Mouse (Mus musculus): ENCODE measurements around the gene Ccdc126. TPM values are rescaled to one million over a fixed set of nuclear protein-coding genes. Genes with fewer than 3 reads are reported as not detected.

Ccdc126 gene
- polyA plus RNA-seq, 1 experiment: 11.2 TPM

DNA sequence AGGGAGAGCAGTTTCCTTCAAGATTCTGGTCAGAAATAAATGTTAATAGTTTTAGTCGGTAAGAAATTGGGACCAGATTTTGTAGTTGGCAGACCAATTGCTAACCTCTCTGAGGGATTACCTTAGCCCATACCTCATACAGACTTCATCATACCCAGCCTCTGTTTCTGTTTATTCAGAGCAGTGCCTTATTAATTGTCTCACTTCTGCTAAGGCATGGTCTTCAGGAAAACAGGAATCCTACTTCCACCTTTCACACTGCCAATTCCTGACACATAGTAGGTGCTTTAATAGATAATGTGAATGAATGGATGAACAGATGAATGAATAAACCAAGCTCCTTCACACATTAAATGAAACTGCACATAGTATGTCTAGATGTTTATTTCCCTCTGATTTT is 6.2 kb downstream of the Ccdc126 start:
- Histone ChIP-seq H3K4me3 (replicated peaks; ENCODE audit: insufficient read depth, low read depth, low read length) (no peak overlapping the region), H3K27me3 (ENCODE audit: control insufficient read depth, insufficient read depth, low read length) (no peaks in the 10 kb centered on the region), H3K27ac (ENCODE audit: insufficient read depth, low read length) (no peak overlapping the region), H3K4me1 (ENCODE audit: control insufficient read depth, insufficient read depth, low read length) (no peaks in the 10 kb centered on the region)
- no peak for DNase-seq
- 80% methylated on average over 1 of the region's 1 CpGs for WGBS
- TF ChIP-seq CTCF (IDR thresholded peaks at IDR 0.05; ENCODE audit: borderline replicate concordance, insufficient read depth, low read depth, low read length) (no peak), POLR2A (IDR thresholded peaks at IDR 0.05; ENCODE audit: borderline replicate concordance, insufficient read depth, low read length) (no peak)

DNA sequence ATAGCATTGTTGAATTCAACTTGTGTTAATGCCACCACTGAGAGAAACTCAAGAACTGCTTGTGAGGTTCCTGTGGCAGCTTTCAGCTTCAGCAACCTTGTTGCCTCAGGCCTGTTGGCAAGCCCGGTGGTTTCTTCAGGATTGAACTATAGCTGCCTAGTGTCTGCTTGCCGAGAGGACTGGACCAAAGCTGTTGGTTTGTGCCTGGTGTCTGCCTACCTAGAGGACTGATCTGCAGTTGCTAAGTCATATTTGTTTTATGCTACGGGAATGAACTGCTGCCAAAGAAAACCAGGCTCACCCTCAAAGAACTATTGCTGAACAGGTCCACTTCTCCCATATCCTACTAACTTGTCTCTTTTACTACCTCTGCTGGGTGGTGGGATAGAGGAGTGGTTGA is 7.8 kb downstream of the Ccdc126 start:
- 86% methylated on average over 3 of the region's 3 CpGs for WGBS
- TF ChIP-seq CTCF (IDR thresholded peaks at IDR 0.05; ENCODE audit: borderline replicate concordance, insufficient read depth, low read depth, low read length) (no peak), POLR2A (IDR thresholded peaks at IDR 0.05; ENCODE audit: borderline replicate concordance, insufficient read depth, low read length) (no peak)
- no peaks in the 10 kb centered on the region for H3K4me1 ChIP-seq (ENCODE audit: control insufficient read depth, insufficient read depth, low read length)
- no peaks in the 10 kb centered on the region for H3K27me3 ChIP-seq (ENCODE audit: control insufficient read depth, insufficient read depth, low read length)
- H3K27ac ChIP-seq (ENCODE audit: insufficient read depth, low read length): no peak overlapping the region
- no peak for DNase-seq
- H3K4me3 ChIP-seq (replicated peaks; ENCODE audit: insufficient read depth, low read depth, low read length): no peak overlapping the region

DNA sequence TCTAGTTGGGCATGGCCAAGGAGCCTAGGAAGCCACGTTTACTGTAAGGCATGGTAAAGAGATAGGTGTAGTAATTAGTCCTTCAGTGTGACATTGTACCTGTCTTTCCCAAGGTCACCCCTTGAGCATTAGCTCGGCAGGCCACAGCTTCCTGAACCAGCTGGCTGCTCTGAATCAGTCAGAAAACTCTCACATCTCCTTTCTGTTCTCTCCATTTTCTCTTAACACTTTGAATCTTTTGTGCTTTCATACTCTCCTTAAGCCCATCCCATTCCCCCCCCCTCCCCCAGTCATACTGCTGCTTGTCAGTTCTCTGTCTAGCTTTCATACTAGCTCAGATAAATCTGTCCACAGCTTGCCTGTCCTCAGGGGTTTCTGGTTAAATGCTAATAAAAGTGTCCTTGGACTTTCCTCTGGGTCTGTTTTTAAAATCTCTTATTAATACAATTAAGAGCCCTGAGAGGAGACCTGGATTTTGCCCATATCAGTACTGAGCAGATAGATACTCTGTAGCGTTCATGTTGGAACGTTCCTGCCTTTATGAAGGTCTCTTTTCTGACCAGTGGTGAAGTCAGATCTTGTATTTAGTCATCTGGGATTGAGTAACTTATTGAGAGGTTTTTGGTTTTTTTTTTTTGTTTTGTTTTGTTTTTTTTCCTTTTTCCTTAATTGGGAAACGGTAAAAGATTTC is 12.4 kb downstream of the Ccdc126 start:
- WGBS: 76% methylated on average over 5 of the region's 5 CpGs
- H3K27ac ChIP-seq (ENCODE audit: insufficient read depth, low read length): no peak overlapping the region
- no peak overlapping the region for H3K4me3 ChIP-seq (replicated peaks; ENCODE audit: insufficient read depth, low read depth, low read length)
- DNase-seq: no peak
- TF ChIP-seq POLR2A (IDR thresholded peaks at IDR 0.05; ENCODE audit: borderline replicate concordance, insufficient read depth, low read length): no peak
- TF ChIP-seq CTCF (IDR thresholded peaks at IDR 0.05; ENCODE audit: borderline replicate concordance, insufficient read depth, low read depth, low read length): no peak
- no peaks in the 10 kb centered on the region for H3K27me3 ChIP-seq (ENCODE audit: control insufficient read depth, insufficient read depth, low read length)
- H3K4me1 ChIP-seq (ENCODE audit: control insufficient read depth, insufficient read depth, low read length): no peaks in the 10 kb centered on the region

GRCm38 (mm10) chr6:49332060-49332370 is 12.9 kb downstream of the Ccdc126 start:
- Histone ChIP-seq H3K4me1 (ENCODE audit: control insufficient read depth, insufficient read depth, low read length) (no peaks in the 10 kb centered on the region), H3K27me3 (ENCODE audit: control insufficient read depth, insufficient read depth, low read length) (no peaks in the 10 kb centered on the region), H3K27ac (ENCODE audit: insufficient read depth, low read length) (no peak overlapping the region), H3K4me3 (replicated peaks; ENCODE audit: insufficient read depth, low read depth, low read length) (no peak overlapping the region)
- TF ChIP-seq POLR2A (IDR thresholded peaks at IDR 0.05; ENCODE audit: borderline replicate concordance, insufficient read depth, low read length): no peak
- TF ChIP-seq CTCF (IDR thresholded peaks at IDR 0.05; ENCODE audit: borderline replicate concordance, insufficient read depth, low read depth, low read length): no peak
- 71% methylated on average over 13 of the region's 13 CpGs for WGBS
- DNase-seq: no peak

DNA sequence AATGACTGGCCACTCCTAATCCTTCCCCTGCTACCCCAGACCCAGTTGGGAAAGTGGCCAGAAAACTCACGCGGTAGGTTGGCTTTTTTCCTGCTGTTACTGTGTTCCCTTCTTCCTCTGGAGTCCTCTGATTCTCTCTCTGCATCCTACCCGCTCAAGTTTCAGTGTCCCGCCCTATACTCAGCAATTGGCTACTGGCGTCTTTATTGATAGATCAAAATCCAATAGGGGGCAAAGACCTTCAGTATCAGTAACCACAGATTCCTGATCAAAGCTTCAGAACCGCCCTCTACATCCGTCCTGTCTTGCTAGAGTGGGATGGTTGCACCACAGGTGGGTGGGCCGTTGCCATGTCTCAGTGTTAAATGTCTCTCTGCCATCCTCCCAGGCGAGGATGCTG is 19.5 kb downstream of the Ccdc126 start:
- DNase-seq: no peak
- no peak overlapping the region for H3K4me3 ChIP-seq (replicated peaks; ENCODE audit: insufficient read depth, low read depth, low read length)
- no peaks in the 10 kb centered on the region for H3K27me3 ChIP-seq (ENCODE audit: control insufficient read depth, insufficient read depth, low read length)
- WGBS: 35% methylated on average over 9 of the region's 9 CpGs
- H3K4me1 ChIP-seq (ENCODE audit: control insufficient read depth, insufficient read depth, low read length): no peaks in the 10 kb centered on the region
- TF ChIP-seq POLR2A (IDR thresholded peaks at IDR 0.05; ENCODE audit: borderline replicate concordance, insufficient read depth, low read length) (no peak), CTCF (IDR thresholded peaks at IDR 0.05; ENCODE audit: borderline replicate concordance, insufficient read depth, low read depth, low read length) (no peak)
- H3K27ac ChIP-seq (ENCODE audit: insufficient read depth, low read length): no peak overlapping the region

- Histone ChIP-seq H3K27me3 (ENCODE audit: control insufficient read depth, insufficient read depth, low read length) (no peaks in the 10 kb centered on the region), H3K4me1 (ENCODE audit: control insufficient read depth, insufficient read depth, low read length) (no peaks in the 10 kb centered on the region), H3K4me3 (replicated peaks; ENCODE audit: insufficient read depth, low read depth, low read length) (no peak overlapping the region), H3K27ac (ENCODE audit: insufficient read depth, low read length) (no peak overlapping the region)
- WGBS: 29% methylated on average over 6 of the region's 6 CpGs
- DNase-seq: no peak
- TF ChIP-seq POLR2A (IDR thresholded peaks at IDR 0.05; ENCODE audit: borderline replicate concordance, insufficient read depth, low read length) (no peak), CTCF (IDR thresholded peaks at IDR 0.05; ENCODE audit: borderline replicate concordance, insufficient read depth, low read depth, low read length) (no peak)
Measured at GRCm38 (mm10) chr6:49339145-49339544, 20.1 kb downstream of the Ccdc126 start.

DNA sequence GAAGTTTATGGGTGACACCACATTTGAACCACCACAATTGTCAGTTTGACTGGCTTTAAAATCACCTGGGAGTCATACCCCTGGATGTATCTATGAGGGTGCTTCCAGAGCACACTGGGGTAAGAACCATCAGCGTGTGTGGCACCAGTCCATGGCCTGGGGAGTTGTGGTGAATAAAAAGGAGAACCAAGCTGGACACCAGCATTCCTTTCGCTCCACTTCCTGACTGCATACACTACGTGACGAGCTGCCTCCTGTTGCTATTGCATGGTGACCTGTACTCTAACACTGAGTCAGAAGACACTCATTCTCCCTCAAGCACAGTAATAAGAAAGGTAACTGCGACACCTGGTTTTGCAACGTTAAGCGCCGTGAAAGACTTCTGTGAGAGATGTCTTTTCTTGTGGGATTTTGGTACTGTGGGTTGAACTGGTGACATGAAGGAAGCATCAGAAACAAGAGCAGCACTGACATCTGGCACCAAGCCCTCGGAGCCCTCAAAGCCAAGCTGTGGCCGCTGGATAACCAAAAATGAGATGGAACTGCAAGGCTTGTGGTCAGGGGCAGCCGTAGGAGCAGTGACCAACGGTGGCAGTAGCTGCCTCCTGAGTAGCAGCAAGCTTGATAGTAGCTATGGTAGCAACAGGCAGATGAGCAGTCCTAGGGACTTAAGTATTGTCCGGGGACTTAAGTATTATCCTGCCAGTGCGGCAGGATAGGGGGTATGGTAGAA is 24.8 kb downstream of the Ccdc126 start:
- TF ChIP-seq CTCF (IDR thresholded peaks at IDR 0.05; ENCODE audit: borderline replicate concordance, insufficient read depth, low read depth, low read length): no peak
- TF ChIP-seq POLR2A (IDR thresholded peaks at IDR 0.05; ENCODE audit: borderline replicate concordance, insufficient read depth, low read length): no peak
- WGBS: 65% methylated on average over 14 of the region's 14 CpGs

DNA sequence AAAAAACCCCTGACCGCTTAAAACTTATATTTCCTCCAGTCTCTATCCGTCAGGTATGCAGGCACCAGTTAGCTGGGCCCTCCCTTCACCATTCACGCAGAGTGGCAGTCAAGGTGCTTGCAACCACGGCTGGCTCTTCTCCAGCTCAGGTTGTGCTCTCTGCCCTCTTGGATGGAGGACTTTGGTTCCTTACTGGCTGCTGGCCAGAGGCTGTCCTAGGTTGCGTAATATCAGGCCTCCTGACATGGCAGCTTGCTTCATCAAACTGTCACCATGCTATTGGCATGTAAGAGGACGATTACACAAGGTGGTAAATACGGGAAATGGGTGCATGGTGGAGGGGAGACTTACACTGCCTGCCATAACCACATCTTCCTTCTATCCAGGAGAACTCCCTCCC is 30.8 kb downstream of the Ccdc126 start:
- Histone ChIP-seq H3K4me3 (replicated peaks; ENCODE audit: insufficient read depth, low read depth, low read length) (no peak overlapping the region), H3K4me1 (ENCODE audit: control insufficient read depth, insufficient read depth, low read length) (no peaks in the 10 kb centered on the region), H3K27me3 (ENCODE audit: control insufficient read depth, insufficient read depth, low read length) (no peaks in the 10 kb centered on the region), H3K27ac (ENCODE audit: insufficient read depth, low read length) (no peak overlapping the region)
- TF ChIP-seq POLR2A (IDR thresholded peaks at IDR 0.05; ENCODE audit: borderline replicate concordance, insufficient read depth, low read length) (no peak), CTCF (IDR thresholded peaks at IDR 0.05; ENCODE audit: borderline replicate concordance, insufficient read depth, low read depth, low read length) (no peak)
- no peak for DNase-seq
- 81% methylated on average over 7 of the region's 7 CpGs for WGBS

More for the DNA sequence above, 24.8 kb downstream of the Ccdc126 start:
- H3K4me1 ChIP-seq (ENCODE audit: control insufficient read depth, insufficient read depth, low read length): no peaks in the 10 kb centered on the region
- no peak overlapping the region for H3K4me3 ChIP-seq (replicated peaks; ENCODE audit: insufficient read depth, low read depth, low read length)
- no peak for DNase-seq
- H3K27me3 ChIP-seq (ENCODE audit: control insufficient read depth, insufficient read depth, low read length): no peaks in the 10 kb centered on the region
- no peak overlapping the region for H3K27ac ChIP-seq (ENCODE audit: insufficient read depth, low read length)

Data from cerebellum, adult 2 months (tissue).